ENCODE assay signal across 8 mouse cellular contexts in genomic region chr6:7845680-7846017, GRCm38 (mm10). TPM values are rescaled to one million over a fixed set of nuclear protein-coding genes. Genes with fewer than 3 reads are reported as not detected.
DNase-seq lines count a peak whose midpoint lies in the region; ATAC-seq lines count a peak whose summit lies in the region.

No protein-coding gene starts in this region.

- 30% methylated on average over 6 of the region's 6 CpGs for WGBS in forebrain, embryonic 11.5 days
- WGBS in liver, embryonic 12.5 days (ENCODE audit: insufficient replicate concordance) = 0% methylated on average over 6 of the region's 6 CpGs

- H3K27me3 ChIP-seq in erythroblast, embryonic 14.5 days (ENCODE audit: control insufficient read depth) = no peaks in the 10 kb centered on the region
- H3K27me3 ChIP-seq in forebrain, embryonic 11.5 days (ENCODE audit: control insufficient read depth, insufficient read depth, low read length) = no peaks in the 10 kb centered on the region
- no peaks in the 10 kb centered on the region for H3K27me3 ChIP-seq in liver, embryonic 12.5 days (replicated peaks)

- H3K4me2 ChIP-seq in forebrain, embryonic 11.5 days (ENCODE audit: low read depth, low read length, severe bottlenecking) = peak overlapping the region; percentile 56
- H3K4me2 ChIP-seq in liver, embryonic 12.5 days = peak overlapping the region; percentile 70

- peak overlapping the region; percentile 94 for H3K4me3 ChIP-seq in erythroblast, embryonic 14.5 days (replicated peaks)
- peak overlapping the region; percentile 81 for H3K4me3 ChIP-seq in forebrain, embryonic 11.5 days (ENCODE audit: low read depth, low read length)
- peak overlapping the region; percentile 96 for H3K4me3 ChIP-seq in liver, embryonic 12.5 days

- H3K9me3 ChIP-seq in erythroblast, embryonic 14.5 days (ENCODE audit: control insufficient read depth, low read length) = no peaks in the 10 kb centered on the region
- no peaks in the 10 kb centered on the region for H3K9me3 ChIP-seq in forebrain, embryonic 11.5 days (ENCODE audit: control insufficient read depth, low read length)
- H3K9me3 ChIP-seq in liver, embryonic 12.5 days (replicated peaks) = no peaks in the 10 kb centered on the region

- no peak overlapping the region for H3K27ac ChIP-seq in forebrain, embryonic 11.5 days (ENCODE audit: low read depth, low read length)
- peak overlapping the region; percentile 96 for H3K27ac ChIP-seq in liver, embryonic 12.5 days

- peak overlapping the region; percentile 16; the same call in 1 of the 2 replicates for H3K9ac ChIP-seq in forebrain, embryonic 11.5 days (ENCODE audit: low read length)
- peak overlapping the region; percentile 99 for H3K9ac ChIP-seq in liver, embryonic 12.5 days

- peak; percentile 70 for DNase-seq in A20 (ENCODE audit: low read depth, low spot score)
- DNase-seq in forebrain, embryonic 11.5 days (ENCODE audit: low spot score) = no peak
- peak; percentile 27 for DNase-seq in thymus, postnatal 25 days
- DNase-seq in layer of hippocampus, postnatal 25 days (ENCODE audit: extremely low spot score in 1 of 2, low spot score in 1 of 2) = no peak
- DNase-seq in T-cell, adult 2 months (ENCODE audit: low spot score) = no peak

- no peak for ATAC-seq in erythroblast, adult 5-6 weeks (replicated peaks; ENCODE audit: low FRiP score, poor library complexity, severe bottlenecking)
- ATAC-seq in forebrain, embryonic 11.5 days (replicated peaks; ENCODE audit: low FRiP score) = no peak
- no peak for ATAC-seq in liver, embryonic 12.5 days

- H3K36me3 ChIP-seq in erythroblast, embryonic 14.5 days (ENCODE audit: control insufficient read depth) = peaks cover 25% of the 10 kb centered on the region
- no peaks in the 10 kb centered on the region for H3K36me3 ChIP-seq in forebrain, embryonic 11.5 days (ENCODE audit: control insufficient read depth, insufficient read depth, low read length)
- H3K36me3 ChIP-seq in liver, embryonic 12.5 days = no peaks in the 10 kb centered on the region

- H3K4me1 ChIP-seq in erythroblast, embryonic 14.5 days (ENCODE audit: control insufficient read depth) = peaks cover 51% of the 10 kb centered on the region
- peaks cover 4% of the 10 kb centered on the region; the same call in 1 of the 2 replicates for H3K4me1 ChIP-seq in forebrain, embryonic 11.5 days (replicated peaks; ENCODE audit: control insufficient read depth, insufficient read depth, low read length)
- peaks cover 44% of the 10 kb centered on the region for H3K4me1 ChIP-seq in liver, embryonic 12.5 days

RNA-seq across cellular contexts. Expression of gene C1galt1, which starts 1.0 kb away (rescaled TPM):
- 0.14 and 0.25 TPM in 2 replicates for polyA plus RNA-seq in erythroblast, embryonic 14.5 days (2012)
- 20.9 and 21.1 TPM in 2 replicates for total RNA-seq in erythroblast, adult 5-6 weeks (2015; ENCODE audit: low replicate concordance)
- 21.2 and 25.1 TPM in 2 replicates for total RNA-seq in erythroblast, adult 5-6 weeks (2017; ENCODE audit: low replicate concordance)
- polyA plus RNA-seq in forebrain, embryonic 11.5 days (2014; fragmentation: Nextera tagmentation; extraction: Ambion mirVana) = 2.7 and 2.8 TPM in 2 replicates
- polyA plus RNA-seq in liver, embryonic 12.5 days (2016; fragmentation: Nextera tagmentation; extraction: Ambion mirVana) = 5.9 and 6.3 TPM in 2 replicates
- 10 to 100 TPM; 10.4 TPM for total RNA-seq in layer of hippocampus, postnatal 25 days (2021)

Comparison
In these comparisons a context has a peak if more than half of its experiments do, and no peak if none do; other contexts are left out.
1. DNase-seq: peak in A20 (single experiment) and thymus, postnatal 25 days (single experiment); none in forebrain, embryonic 11.5 days (single experiment), layer of hippocampus, postnatal 25 days (0 of 2) and T-cell, adult 2 months (single experiment).
2. Peak in every context shown above with its lines, with median percentiles within 50 percentile points of each other: H3K4me3 ChIP-seq.